Mouse (Mus musculus): Measurements from ENCODE around the gene Limch1.

Limch1 gene

DNA sequence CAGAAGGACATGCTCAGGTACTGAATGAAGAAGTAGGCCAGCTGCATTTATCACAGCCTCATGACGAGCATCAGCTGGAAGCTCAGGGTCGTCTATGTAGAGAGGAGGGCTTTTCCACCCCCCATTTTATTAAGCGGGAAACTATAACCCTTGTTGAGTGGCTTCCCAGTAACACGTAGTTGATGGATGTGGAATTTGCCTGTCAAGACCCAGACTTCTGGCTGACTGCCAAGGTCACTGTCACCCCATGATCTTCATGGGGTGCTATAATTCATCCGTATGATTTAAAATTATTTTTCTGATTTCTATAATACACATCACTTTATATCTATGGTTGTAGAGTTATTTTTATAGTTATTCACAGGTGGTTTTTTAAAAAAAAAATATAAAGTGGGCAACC, 131.4 kb downstream of the Limch1 start:
- CTCF ChIA-PET, result no interaction called here

DNA sequence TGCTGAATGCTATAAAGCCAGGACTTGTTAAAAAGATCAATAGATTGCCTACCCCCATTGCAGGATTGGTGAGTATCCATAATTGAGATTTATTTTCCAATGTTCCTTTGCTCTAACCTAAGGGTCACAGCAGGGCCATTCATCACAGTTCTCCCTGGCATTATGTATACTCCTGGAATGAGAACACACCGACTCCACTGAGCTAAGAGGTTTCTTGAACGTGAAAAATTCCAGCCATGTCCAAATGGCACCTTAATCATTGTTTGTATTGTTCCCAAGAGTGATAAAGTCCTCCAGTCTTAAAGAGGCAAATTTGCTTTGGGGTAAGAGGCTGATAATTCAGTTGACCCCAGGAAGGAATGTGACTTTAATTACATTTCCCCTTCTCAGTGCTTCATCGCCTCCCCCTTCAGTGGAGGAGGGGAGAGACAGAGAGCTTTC, 136.3 kb downstream of the Limch1 start:
- CTCF ChIA-PET, result interaction anchor here (0.7 kb wide), 1 partner anchor 15 kb away, joined by 3 read pairs; no protein-coding TSS in a partner anchor

DNA sequence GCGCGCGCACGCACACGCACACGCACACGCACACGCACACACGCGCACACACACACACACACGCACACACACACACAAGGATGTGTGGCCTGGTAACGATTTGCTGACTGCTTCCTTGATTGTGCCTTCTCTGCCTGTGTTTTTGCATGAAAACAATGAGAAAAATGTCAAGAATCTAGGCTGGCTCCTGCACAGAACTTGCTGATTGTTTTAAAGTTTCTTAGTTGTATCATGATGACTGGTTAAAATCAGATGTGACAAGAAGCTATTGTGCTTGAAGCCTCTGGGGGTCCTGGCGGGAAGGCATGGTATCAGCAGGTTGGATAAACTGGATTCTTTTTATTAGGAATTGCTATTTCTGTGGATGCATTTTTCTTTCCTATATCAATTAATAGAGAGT, 137.1 kb downstream of the Limch1 start:
- CTCF ChIA-PET, result interaction anchor here (0.6 kb wide), 1 partner anchor 107 kb away, joined by 3 read pairs; no protein-coding TSS in a partner anchor

DNA sequence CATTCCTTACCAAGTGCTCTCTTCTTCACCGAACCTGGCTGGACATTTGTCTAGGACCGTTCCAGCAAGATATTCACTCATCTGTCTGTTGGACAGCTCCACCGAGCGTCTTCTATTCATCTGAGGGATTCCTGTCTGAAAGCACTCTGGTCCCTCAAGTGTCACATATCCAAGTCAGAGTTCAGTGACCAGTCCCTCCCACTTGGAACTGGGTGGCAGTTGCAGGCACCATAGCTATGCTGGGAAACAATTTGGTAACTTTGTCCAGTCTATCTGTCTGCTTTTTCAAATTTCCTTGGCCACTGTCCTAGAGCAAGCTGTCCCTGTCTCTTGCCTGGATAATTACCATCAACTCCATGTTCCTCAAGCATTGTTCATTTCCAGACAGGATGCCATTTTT, 138.9 kb downstream of the Limch1 start:
- CTCF ChIA-PET, result no interaction called here

DNA sequence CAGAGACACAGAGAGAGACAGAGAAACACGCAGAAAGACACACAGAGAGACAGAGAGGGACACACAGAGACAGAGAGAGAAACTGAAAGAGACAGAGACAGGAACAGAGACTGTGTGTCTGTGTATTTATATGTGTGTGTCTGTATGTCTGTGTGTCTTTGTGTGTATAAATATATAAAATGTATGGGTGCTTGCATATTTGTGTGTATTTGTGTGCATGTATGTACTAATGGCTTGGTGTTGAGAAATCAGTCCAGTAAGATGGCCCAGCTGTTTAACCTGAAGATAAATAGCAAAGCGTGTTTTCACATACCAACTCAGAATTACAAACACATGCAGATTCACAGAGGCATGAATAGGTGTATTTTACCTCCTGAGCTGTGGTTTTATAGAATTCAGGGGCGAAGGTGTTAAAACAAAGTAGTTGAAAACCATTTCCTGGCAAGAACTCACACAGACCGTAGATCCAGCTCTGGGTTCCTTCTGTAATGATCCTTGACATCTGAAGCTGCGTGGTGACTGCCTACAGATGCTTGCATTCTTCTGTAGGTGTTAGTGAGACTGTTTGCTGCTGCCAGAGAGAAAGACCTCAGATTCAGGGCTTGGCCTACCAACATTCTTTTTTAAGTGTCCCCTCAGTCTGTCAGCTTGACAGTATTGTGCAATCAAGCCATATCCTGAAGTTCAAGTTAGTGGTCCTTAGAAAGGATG, 140.9 kb downstream of the Limch1 start:
- CTCF ChIA-PET, result no interaction called here

DNA sequence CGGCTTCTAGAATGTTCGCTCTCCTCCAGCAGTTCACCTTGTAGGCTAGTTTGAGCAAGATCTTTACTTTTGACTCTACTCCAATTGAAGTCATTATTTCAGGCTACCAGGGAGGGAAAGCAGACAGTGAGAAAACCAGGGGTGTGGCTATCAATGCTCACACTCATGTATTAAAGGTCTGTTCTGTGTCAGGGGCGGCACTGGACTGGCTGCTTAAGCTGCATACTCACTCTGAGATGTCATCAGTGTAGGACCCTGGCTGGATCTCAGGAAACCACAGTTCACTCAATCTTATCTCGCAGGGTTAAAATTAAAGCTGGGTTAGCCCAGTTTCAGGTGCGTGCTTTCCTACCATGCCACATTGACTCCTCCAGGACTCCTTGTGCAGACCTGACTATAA, 142.4 kb downstream of the Limch1 start:
- CTCF ChIA-PET, result no interaction called here

DNA sequence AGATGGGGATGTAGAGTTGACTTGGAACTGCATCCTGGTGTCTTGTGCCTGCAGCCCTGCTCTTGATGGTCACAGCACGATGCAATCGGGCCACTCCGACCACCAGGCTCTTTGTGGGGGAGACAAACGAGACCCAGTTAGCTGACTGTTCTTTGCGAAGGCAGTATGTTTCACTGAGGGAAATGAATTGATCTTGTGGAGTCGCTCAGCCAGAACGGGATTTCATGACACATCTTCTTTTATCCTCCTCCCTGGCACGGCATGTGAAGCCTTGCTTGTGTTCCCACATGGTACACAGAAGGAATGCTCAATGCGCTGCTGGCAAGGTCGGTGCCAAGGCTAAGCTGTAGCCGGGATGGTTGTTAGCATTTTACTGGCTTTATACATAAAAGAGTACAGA, 143.7 kb downstream of the Limch1 start:
- CTCF ChIA-PET, result no interaction called here

DNA sequence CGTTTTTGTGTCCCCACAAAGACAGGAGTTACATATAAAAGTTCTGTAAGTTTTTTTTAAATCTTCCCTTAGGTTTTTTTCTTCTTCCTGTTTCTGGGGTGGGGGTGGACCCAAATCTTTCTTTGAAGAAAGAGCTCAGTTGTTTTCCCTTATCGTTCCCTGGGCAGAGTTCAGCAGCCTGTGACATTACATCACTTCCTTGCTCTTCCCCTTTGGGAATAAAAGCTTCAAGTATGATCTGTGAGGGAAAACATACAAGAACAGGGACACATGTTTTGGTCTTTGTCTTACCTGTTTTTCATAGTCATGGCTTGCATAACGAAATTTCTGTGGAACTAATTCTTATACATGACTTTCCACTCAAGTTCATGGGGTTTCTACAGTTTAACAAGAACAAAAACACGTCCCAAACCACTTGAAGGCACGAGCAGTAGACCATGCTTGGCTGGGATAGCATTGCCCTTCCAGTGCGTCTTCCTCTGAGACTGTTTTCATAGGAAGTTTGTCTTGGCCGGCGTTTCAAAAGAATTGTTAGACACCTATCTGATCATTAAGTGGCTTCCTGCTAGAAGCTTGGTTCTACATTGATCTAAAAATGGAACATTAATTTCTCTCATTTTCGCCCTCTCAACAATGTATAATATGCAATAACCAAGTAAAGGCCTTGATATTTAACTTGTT, 150.0 kb downstream of the Limch1 start:
- CTCF ChIA-PET, result no interaction called here

DNA sequence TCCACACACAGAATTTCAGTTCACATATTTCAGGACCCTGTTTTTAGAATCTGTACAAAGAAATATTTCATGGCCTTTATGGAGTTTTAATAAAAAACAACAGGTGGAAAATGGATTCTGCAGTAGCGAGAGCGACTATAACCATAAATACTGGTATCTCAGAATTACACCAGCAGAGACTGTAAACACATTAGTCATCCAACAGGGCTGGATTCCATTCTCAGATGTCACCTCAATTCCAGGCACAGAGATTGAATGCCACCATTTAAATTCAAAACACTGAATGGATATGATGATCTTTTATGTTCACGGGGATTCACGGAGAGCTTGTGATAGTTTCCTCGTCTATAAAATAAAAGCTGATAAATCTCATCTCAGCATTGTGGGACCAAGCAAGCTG, 152.0 kb downstream of the Limch1 start:
- CTCF ChIA-PET, result no interaction called here

DNA sequence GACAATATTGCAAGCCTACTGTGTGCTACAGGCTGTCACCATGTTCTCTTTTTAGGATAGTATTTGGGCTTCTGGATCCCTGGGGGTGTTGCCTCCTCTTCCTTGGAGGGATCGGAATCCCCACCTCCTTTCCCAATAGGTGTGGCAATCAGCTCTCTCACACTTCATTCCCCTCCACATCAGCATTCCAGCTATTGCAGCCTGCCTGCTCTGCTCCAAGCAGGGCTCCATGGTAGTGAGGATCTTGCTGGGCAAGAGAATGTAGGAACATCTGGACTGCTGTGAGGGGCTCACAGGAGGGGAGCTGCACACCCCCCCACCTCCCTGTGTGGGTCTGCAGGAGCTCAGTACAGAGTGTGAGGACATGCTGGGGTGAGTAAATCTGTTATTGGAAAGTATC, 152.6 kb downstream of the Limch1 start:
- CTCF ChIA-PET, result no interaction called here

DNA sequence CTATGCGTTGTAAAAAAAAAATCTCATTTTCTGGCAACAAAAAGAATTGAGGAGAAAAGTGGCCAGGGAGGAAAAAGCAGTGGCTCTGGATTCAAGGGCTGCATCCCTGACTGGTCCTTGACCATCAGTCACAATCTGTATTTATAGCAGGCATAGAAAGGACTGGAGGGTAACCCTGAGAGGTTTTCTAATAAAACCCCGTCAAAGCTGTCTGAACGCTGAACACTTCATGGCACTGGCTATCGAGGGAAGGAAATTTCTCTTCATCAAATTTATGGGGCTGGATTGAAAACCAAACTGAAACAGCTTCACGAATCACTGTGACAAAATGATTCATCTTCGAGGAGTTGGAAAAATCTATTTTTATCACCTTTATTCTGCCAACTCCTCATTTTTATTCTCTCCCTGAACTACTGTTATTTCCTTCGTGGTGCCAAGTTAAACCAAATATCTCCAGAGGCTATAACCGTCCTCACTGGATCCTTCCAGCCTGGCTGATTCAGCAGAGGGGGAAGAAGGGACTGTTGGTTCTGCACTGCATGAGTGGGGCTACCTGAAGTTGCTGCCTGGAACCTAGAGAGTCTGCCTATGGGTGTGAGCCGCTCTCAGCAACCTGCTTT, 153.3 kb downstream of the Limch1 start:
- CTCF ChIA-PET, result no interaction called here

DNA sequence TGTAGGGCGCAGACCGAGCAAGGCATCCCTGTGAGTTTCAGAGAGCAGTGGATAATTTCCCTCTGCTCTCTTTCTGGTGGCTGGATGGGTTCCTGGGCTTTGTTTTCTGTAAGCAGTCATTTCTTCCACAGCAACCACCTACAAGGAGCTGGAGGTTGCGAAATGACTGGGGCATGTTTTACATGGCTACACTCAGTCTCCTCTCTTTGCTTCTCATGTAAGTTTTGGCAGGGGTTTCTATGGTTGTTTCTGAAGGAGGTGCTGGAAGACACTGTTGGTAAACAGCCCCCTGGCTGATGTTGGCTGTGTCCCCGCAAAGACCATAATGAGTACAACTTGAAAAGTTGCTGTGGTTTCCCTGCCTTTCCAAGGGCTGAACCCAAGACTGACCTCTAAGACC, 155.5 kb downstream of the Limch1 start:
- CTCF ChIA-PET, result no interaction called here

DNA sequence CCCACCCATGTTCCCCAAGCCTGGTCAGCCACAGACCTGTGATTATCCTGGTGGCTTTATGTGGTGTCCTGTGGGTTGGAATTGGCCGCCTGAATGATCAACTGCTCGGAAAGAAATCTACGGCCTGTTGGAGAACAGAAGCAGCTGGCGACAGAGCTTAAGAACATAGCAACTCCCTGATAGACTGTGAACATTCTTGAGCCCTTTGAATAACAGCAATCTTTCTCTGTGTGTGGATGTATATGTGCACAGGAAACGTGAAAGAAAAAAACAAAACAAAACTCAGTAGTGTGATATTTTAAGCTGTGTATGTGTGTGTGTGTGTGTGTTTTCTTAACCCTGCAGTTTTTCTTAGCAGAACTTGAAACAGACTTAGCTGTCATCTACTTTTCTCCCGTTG, 159.2 kb downstream of the Limch1 start:
- CTCF ChIA-PET, result no interaction called here

DNA sequence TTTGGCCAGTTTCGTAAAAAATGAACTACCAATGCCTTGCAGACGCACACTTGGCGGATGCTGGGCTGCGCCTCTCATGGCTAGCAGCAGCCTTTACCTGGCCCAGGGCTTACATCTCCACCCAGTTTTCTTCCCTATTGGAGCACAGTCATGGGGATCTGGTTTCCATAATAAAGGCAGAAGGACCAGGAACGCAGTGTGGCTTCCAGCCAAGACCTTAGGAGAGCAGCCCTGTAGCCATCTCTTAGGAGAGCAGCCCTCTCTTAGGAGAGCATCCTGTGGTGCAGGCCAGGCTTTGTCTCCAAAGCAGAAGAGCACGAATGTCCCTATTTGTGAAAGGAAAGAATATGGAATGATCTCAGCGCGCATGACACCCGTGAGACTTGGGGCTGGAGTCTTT, 163.3 kb downstream of the Limch1 start:
- CTCF ChIA-PET, result no interaction called here

DNA sequence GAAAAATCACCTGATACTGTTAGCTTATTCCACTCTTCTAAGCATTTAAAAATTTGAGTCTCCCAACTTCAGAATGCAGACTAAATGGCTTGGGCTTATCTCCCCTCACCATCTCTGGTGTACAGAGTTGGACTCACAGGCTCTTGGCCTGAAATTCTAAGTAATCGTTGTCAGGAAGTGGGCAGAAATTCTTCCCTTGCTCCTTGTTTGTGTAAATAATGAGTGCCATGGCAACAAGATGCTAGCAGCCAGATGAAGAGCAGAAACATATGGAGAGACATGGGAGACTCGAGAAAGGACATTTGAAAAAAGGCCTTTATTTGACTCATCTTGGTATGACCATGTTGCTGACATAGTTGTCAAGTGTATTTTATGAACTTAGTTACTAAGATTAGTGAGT, 164.3 kb downstream of the Limch1 start:
- CTCF ChIA-PET, result no interaction called here

DNA sequence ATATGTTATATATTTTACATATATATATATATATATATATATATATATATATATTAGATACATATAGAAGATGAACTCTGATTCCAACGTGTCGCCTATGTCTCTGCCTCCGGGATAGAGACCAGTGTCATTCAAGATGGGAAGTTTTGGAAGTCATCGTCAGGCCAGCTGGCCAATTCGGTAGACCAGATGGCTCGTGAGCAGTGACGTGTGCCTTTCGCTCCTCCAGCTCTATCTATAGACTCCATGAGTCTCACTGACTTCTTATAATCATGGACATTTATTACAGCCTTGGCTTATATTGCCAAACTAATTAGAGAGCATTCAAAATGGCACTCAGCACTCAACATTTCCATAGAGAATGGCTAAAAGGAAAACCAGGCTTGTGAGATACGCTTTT, 165.0 kb downstream of the Limch1 start:
- CTCF ChIA-PET, result no interaction called here

DNA sequence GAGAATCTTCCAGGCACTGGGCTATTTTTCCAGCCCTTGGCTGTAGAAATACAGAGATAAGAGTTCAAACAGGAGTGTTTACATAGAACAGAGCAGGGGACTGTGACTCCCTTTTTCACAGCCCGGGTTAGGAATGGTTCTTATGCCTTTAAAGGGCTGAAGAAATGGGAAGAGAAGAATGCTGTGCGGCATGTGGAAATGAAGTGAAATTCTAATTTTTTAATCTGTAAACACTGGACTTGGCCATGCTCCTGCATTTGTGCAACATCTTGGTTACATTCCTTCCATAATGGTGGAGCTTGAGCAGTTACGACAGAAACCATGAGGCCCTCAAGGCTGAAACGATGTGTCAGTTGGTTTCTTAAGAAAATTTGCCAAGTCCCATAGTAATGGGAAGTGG, 165.4 kb downstream of the Limch1 start:
- CTCF ChIA-PET, result no interaction called here

DNA sequence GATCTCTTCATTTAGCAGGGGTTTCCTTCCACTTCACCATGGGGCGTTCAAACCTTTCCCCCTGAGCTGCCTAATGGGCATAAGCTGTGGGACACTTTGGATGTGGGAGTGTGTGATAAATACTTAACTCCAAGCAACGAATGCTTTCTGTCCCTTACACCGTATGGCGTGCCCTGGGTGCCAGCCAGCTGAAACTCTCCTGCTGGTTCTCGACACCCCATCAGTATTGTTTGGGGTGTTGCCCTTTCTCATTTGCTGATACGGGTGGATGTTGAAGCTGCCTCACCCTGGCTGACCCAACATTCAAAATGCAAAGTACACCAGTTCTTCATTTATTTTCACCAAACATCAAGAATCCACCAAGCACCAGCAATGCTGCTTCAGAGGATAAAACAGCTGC, 168.2 kb downstream of the Limch1 start:
- CTCF ChIA-PET, result no interaction called here

DNA sequence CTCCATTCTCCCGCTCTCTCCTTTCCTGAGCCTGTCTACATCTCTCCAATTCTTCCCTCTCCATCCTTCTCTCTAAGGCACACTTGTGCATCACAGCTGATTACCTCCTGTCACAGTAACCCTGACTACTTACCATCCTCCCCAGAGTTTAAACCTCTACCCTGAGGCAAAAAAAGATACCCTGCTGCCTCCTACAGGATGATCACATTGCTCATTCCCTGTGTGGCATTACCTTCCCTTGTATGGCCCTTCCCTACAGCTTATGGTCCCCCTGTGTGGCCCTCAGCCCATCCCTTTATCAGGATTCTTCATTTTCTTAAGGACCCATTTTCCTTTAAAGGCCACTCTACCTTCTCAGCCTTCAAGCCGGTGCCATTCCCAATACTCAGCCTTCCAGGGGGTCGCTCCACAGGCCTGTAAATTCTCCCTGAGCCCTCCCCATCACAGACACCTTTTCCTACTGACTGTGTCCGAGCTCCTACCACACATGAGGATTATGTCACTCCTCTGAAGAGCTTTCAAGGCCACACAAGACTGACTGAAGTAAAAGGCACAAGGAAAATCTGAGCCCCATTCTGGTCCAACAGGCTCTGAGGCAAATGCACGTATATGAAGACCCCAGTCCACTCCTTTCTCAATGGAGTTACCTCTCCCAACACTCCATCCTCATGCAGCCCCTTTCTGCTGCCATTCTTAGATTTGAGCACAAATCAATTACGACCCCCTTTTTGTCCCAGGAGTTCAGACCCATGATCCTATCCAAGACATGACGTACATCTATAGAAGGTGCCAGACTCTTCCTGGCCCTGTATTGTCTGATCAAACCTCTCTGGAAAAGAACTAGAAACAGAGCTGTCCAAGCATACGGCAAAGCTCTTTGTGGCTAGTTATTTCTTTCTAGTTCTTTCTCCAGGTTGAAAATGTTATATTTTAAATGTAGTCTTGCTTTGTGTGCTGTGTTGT, 172.0 kb downstream of the Limch1 start:
- CTCF ChIA-PET, result no interaction called here

DNA sequence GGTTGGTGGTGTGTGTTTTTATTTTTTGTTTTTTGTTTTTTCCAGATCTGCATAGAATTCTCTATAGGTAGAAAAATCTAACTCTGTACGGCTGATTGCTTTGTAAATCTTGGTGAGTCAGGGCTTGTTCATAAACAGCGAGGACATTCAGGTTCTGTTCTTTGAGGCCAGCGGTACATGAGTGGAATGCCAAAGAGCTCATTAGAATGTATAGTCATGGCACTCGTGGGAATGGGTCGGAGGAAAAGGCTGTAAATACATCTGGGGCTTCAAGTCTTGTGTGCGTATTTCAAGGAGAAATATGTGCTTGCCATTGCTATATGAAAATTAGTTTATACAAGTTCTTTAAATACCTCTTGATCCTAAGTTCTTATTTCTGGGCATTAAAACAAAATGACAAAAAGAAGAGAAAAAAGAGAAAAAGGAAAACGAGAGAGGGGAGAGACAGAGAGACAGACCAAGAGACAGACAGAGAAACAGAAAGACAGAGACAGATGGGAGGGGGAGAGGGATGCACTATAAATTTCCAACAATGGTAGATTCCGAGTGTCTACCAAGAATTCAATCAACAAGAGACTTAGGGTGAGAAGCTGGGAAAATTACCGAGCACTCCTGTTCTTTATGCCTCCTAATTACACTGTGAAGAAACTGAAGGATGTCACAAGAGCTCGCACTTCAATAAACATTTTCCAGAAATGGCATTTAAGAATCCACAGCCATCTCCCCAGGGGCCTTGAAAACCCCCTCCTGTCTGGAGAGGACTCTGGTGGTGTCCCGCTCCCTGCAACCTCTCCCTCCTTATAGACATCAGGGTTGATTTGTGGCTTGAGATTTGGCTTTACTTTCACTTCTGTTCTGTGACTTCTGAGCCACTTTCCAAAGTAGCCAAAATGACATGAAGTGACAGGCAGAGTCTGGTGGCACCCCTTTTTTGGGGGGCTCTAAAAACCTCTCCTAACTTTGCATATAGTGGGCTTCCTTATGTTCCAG, 173.0 kb downstream of the Limch1 start:
- CTCF ChIA-PET, result no interaction called here

DNA sequence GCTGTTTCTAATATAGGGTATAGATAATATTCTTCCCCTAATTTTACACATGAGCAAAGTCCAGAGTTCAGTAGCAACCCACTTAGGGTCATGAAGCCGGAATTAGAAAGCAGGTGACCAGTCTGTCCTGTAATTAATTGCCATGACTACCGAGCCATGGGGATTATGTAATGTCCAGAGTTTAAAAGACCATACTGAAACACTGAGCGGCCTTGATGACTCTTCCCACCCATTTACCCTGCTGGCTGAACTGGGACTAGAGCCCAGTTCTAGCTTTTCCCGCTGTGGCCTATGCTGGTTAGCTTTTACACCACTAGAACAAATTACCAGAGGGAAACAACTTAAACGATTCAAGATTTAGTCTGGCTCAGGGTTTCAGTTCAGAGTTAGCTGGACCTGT, 177.0 kb downstream of the Limch1 start:
- CTCF ChIA-PET, result no interaction called here

Data from spleen, embryonic (tissue).